Mouse (Mus musculus): ENCODE measurements around the gene Mlh1. TPM values are rescaled to one million over a fixed set of nuclear protein-coding genes. Genes with fewer than 3 reads are reported as not detected.

Mlh1 gene
- polyA plus RNA-seq, 1 experiment from 2014 or later = 37.3 TPM

DNA sequence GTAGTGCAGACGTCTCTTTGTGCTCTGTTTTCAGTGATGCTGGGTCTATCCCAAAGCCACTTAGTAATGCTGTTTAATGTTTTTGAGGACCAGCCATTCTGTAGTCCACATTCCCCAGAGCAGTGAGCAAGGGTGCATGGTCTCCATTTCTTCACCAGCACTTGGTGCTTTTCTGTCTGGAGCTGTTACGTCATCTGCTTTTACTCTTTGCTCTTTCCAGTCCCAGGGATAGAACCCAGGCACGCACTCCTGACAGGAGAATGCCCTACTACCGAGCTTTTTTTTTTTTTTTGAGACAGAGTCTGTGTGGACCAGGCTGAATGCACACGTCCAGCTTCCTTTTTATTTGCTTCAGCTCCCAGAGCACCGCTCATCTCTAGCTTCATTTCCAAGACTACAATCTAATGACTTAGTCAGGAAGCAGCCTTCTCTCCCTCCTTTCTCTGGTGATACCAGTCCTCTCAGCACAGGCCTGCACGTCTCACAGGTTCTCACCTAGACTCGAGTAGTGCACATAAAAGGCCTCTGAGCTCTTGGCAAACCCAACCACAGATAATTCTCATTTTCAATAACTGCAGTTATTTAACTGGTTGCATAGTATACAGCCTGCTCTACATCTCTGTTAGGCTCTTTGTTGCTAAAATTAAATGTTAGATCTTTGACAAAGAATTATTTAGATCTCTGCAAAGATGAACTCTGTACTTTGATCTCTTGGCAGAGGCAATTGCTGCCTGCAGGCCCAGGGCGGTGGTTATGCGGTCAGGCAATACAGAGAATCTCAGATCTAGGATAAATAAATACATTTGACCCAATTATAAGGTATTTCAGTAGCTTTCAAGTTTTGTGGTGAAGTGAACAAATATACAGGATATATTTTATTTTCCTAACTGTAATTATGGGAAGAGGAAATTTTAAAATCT is 60.2 kb downstream of the Mlh1 start:
- Histone ChIP-seq H3K4me2 (ENCODE audit: low read depth, low read length) (no peak overlapping the region), H3K36me3 (ENCODE audit: control insufficient read depth, insufficient read depth, low read length) (no peaks in the 10 kb centered on the region; the same call in 1 of the 2 replicates), H3K9me3 (ENCODE audit: control insufficient read depth, low read length) (no peaks in the 10 kb centered on the region), H3K27me3 (ENCODE audit: control insufficient read depth, insufficient read depth, low read depth, low read length) (no peaks in the 10 kb centered on the region), H3K4me1 (replicated peaks; ENCODE audit: control insufficient read depth, insufficient read depth, low read length) (peaks cover 6% of the 10 kb centered on the region), H3K27ac (ENCODE audit: low read length) (no peak overlapping the region), H3K4me3 (ENCODE audit: low read length) (no peak overlapping the region), H3K9ac (ENCODE audit: low read length) (no peak overlapping the region)
- WGBS = 66% methylated on average over 10 of the region's 10 CpGs
- ATAC-seq (ENCODE audit: low read depth) = no peak

- Histone ChIP-seq H3K27me3 (ENCODE audit: control insufficient read depth, insufficient read depth, low read depth, low read length) (no peaks in the 10 kb centered on the region), H3K36me3 (ENCODE audit: control insufficient read depth, insufficient read depth, low read length) (no peaks in the 10 kb centered on the region; the same call in 1 of the 2 replicates), H3K9me3 (ENCODE audit: control insufficient read depth, low read length) (no peaks in the 10 kb centered on the region), H3K9ac (ENCODE audit: low read length) (no peak overlapping the region), H3K4me2 (ENCODE audit: low read depth, low read length) (no peak overlapping the region), H3K4me1 (replicated peaks; ENCODE audit: control insufficient read depth, insufficient read depth, low read length) (peaks cover 6% of the 10 kb centered on the region), H3K27ac (ENCODE audit: low read length) (no peak overlapping the region), H3K4me3 (ENCODE audit: low read length) (no peak overlapping the region)
- ATAC-seq (ENCODE audit: low read depth) = no peak
- 75% methylated on average over 4 of the region's 4 CpGs for WGBS
Observed at GRCm38 (mm10) chr9:111210412-111210811, 61.2 kb downstream of the Mlh1 start.

DNA sequence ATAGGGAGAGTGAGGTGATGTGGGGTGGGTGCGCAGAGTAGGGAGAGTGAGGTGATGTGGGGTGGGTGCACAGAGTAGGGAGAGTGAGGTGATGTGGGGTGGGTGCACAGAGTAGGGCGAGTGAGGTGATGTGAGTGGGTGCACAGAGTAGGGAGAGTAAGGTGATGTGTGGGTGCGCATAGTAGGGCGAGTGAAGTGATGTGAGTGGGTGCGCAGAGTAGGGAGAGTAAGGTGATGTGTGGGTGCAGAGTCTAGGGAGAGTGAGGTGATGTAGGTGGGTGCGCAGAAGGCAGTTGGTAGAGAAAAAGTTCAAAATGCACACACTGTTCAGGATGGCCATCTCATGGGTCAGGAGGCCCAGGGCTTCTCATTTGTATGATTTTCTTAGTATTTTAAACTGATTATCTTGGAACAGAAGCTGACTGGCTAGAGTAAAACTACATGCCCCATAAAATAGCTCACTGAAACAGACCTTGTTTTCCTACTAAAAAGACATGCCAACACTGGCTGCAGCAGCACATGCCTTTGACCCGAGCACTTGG is 62.4 kb downstream of the Mlh1 start:
- Histone ChIP-seq H3K9ac (ENCODE audit: low read length) (no peak overlapping the region), H3K9me3 (ENCODE audit: control insufficient read depth, low read length) (no peaks in the 10 kb centered on the region), H3K36me3 (ENCODE audit: control insufficient read depth, insufficient read depth, low read length) (no peaks in the 10 kb centered on the region; the same call in 1 of the 2 replicates), H3K27me3 (ENCODE audit: control insufficient read depth, insufficient read depth, low read depth, low read length) (no peaks in the 10 kb centered on the region), H3K4me3 (ENCODE audit: low read length) (no peak overlapping the region), H3K4me1 (replicated peaks; ENCODE audit: control insufficient read depth, insufficient read depth, low read length) (peaks cover 6% of the 10 kb centered on the region), H3K4me2 (ENCODE audit: low read depth, low read length) (no peak overlapping the region), H3K27ac (ENCODE audit: low read length) (no peak overlapping the region)
- no peak for ATAC-seq (ENCODE audit: low read depth)
- WGBS = 91% methylated on average over 7 of the region's 7 CpGs

DNA sequence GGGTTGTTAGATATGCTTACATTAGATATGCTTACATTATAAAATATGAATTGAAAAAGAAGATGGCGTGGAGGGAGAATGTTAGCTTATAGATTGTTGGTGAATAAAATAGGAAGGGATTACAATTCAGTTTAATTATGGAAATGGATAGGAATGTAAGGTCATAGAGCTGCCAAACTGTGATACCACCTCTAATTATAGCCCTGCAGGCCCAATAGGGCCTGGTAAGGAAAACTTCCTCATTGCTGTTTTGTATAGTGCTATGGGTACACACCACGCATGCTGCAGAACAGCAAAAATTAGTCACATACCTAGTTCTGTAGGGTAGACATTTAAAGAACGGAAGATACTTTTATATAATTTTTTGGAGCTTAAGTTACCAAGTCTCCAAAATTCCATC is 63.4 kb downstream of the Mlh1 start:
- Histone ChIP-seq H3K4me2 (ENCODE audit: low read depth, low read length) (no peak overlapping the region), H3K27ac (ENCODE audit: low read length) (no peak overlapping the region), H3K9me3 (ENCODE audit: control insufficient read depth, low read length) (no peaks in the 10 kb centered on the region), H3K4me1 (replicated peaks; ENCODE audit: control insufficient read depth, insufficient read depth, low read length) (peaks cover 3% of the 10 kb centered on the region; the same call in 1 of the 2 replicates), H3K27me3 (ENCODE audit: control insufficient read depth, insufficient read depth, low read depth, low read length) (no peaks in the 10 kb centered on the region), H3K36me3 (ENCODE audit: control insufficient read depth, insufficient read depth, low read length) (no peaks in the 10 kb centered on the region; the same call in none of the 2 replicates), H3K9ac (ENCODE audit: low read length) (no peak overlapping the region), H3K4me3 (ENCODE audit: low read length) (no peak overlapping the region)
- no peak for ATAC-seq (ENCODE audit: low read depth)
- 98% methylated on average over 3 of the region's 3 CpGs for WGBS

DNA sequence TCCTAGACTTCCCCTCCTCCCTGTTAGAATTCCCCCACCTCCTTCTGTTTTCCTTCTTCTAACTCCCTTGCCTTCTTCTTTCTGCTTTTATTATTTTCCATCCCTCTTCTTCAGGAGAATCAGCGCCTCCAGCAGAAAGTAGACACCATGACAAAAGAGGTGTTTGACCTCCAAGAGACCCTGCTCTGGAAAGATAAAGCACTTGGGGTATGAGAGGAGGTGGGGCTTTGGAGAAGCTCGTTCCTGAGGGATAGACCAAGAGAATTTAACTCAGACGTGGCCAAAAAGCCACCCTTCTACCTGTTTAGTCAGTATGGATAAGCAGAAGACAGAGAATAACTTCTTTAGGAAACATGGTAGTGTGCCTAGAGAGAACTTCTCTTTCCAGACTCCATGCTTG is 63.9 kb downstream of the Mlh1 start:
- Histone ChIP-seq H3K4me1 (replicated peaks; ENCODE audit: control insufficient read depth, insufficient read depth, low read length) (no peaks in the 10 kb centered on the region; the same call in 1 of the 2 replicates), H3K9me3 (ENCODE audit: control insufficient read depth, low read length) (no peaks in the 10 kb centered on the region), H3K9ac (ENCODE audit: low read length) (no peak overlapping the region), H3K4me2 (ENCODE audit: low read depth, low read length) (no peak overlapping the region), H3K4me3 (ENCODE audit: low read length) (no peak overlapping the region), H3K27ac (ENCODE audit: low read length) (no peak overlapping the region), H3K27me3 (ENCODE audit: control insufficient read depth, insufficient read depth, low read depth, low read length) (no peaks in the 10 kb centered on the region), H3K36me3 (ENCODE audit: control insufficient read depth, insufficient read depth, low read length) (no peaks in the 10 kb centered on the region; the same call in none of the 2 replicates)
- no peak for ATAC-seq (ENCODE audit: low read depth)
- WGBS = 22% methylated on average over 3 of the region's 3 CpGs

DNA sequence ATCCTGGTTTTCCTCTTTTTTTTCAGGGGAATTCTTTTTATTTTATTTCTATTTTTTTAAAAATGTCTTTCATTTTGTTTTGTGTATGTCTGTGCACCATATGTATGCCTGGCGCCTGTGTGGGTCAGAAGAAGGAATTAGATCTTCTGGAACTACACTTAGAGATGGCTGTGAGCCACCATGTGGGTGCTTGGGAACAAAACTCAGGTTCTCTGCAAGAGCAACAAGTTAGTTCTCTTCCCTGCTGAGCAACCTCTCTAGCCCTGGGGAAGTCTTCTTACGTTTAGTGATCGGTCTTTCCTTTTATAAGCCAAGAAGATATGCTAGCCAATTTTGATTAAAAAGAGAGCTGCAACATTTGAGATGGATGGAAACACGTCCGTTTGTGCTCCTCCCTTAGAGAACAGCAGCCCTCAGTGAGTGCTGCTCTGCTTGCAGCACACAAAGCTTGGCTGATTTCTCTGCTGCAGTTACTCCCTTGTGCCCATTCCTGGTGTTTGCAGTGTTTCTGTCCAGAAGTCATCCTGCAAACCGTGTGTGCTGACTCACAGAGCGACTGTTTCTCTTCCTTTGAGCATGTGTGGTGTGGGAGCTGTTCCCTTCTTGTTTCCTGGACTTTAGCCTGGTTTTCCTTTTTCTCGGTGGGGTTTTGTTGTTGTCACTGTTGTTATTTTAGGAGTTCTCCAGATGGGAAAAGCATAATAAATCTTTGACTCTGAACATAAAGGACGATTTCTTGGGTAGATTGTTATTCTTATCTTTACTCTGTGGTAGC is 66.8 kb downstream of the Mlh1 start:
- 0 out of 2 replicates have a peak overlapping the region, but pooled peaks have one; percentile 3 for H3K27ac ChIP-seq (ENCODE audit: low read length)
- H3K9ac ChIP-seq (ENCODE audit: low read length) = no peak overlapping the region
- WGBS = 49% methylated on average over 9 of the region's 9 CpGs

GRCm38 (mm10) chr9:111200208-111200607 is 71.4 kb downstream of the Mlh1 start:
- Histone ChIP-seq H3K4me2 (ENCODE audit: low read depth, low read length) (no peak overlapping the region), H3K36me3 (ENCODE audit: control insufficient read depth, insufficient read depth, low read length) (no peaks in the 10 kb centered on the region; the same call in 1 of the 2 replicates)
- ATAC-seq (ENCODE audit: low read depth) = no peak

More for the DNA sequence above, 66.8 kb downstream of the Mlh1 start:
- Histone ChIP-seq H3K4me1 (replicated peaks; ENCODE audit: control insufficient read depth, insufficient read depth, low read length) (no peaks in the 10 kb centered on the region; the same call in 1 of the 2 replicates), H3K4me2 (ENCODE audit: low read depth, low read length) (no peak overlapping the region), H3K27me3 (ENCODE audit: control insufficient read depth, insufficient read depth, low read depth, low read length) (no peaks in the 10 kb centered on the region), H3K4me3 (ENCODE audit: low read length) (no peak overlapping the region), H3K36me3 (ENCODE audit: control insufficient read depth, insufficient read depth, low read length) (no peaks in the 10 kb centered on the region; the same call in none of the 2 replicates), H3K9me3 (ENCODE audit: control insufficient read depth, low read length) (no peaks in the 10 kb centered on the region)
- ATAC-seq (ENCODE audit: low read depth) = no peak

GRCm38 (mm10) chr9:111198332-111198731 is 73.3 kb downstream of the Mlh1 start:
- no peak overlapping the region for H3K9ac ChIP-seq (ENCODE audit: low read length)
- H3K4me2 ChIP-seq (ENCODE audit: low read depth, low read length) = no peak overlapping the region
- no peak overlapping the region for H3K4me3 ChIP-seq (ENCODE audit: low read length)
- no peaks in the 10 kb centered on the region for H3K9me3 ChIP-seq (ENCODE audit: control insufficient read depth, low read length)
- WGBS = 54% methylated on average over 1 of the region's 1 CpGs
- H3K4me1 ChIP-seq (replicated peaks; ENCODE audit: control insufficient read depth, insufficient read depth, low read length) = peaks cover 4% of the 10 kb centered on the region; the same call in 1 of the 2 replicates
- no peaks in the 10 kb centered on the region; the same call in 1 of the 2 replicates for H3K36me3 ChIP-seq (ENCODE audit: control insufficient read depth, insufficient read depth, low read length)
- no peak overlapping the region for H3K27ac ChIP-seq (ENCODE audit: low read length)
- ATAC-seq (ENCODE audit: low read depth) = no peak
- H3K27me3 ChIP-seq (ENCODE audit: control insufficient read depth, insufficient read depth, low read depth, low read length) = no peaks in the 10 kb centered on the region

More at GRCm38 (mm10) chr9:111200208-111200607, 71.4 kb downstream of the Mlh1 start:
- Histone ChIP-seq H3K4me3 (ENCODE audit: low read length) (no peak overlapping the region), H3K27ac (ENCODE audit: low read length) (no peak overlapping the region), H3K27me3 (ENCODE audit: control insufficient read depth, insufficient read depth, low read depth, low read length) (no peaks in the 10 kb centered on the region), H3K9ac (ENCODE audit: low read length) (no peak overlapping the region), H3K4me1 (replicated peaks; ENCODE audit: control insufficient read depth, insufficient read depth, low read length) (peaks cover 4% of the 10 kb centered on the region; the same call in 1 of the 2 replicates), H3K9me3 (ENCODE audit: control insufficient read depth, low read length) (no peaks in the 10 kb centered on the region)
